Mouse (Mus musculus) embryonic facial prominence, embryonic 11.5 days (tissue): ENCODE measurements around the gene Hps5. TPM values are rescaled to one million over a fixed set of nuclear protein-coding genes. Genes with fewer than 3 reads are reported as not detected.

Source experiments
- ATAC-seq: fragments of 200-750 bp; cut with Nextera tagmentation; replicated peaks from 2 replicates; pipeline ENCODE4 v1.8.0; 2017; ENCODE audit warnings: low read depth; ENCODE audit not compliant: insufficient number of reproducible peaks, low FRiP score, low TSS enrichment
- DNase-seq: peaks from one replicate; pipeline ENCODE4 v3.0.0-alpha.2; 2015; ENCODE audit warnings: low spot score
- H3K27ac ChIP-seq: fragments of 300-500 bp; sonication (generic); replicated peaks from 2 replicates; pipeline ENCODE4 v1.5.1; 2014; ENCODE audit warnings: mild to moderate bottlenecking, low read depth, low read length, control low read depth
- H3K27me3 ChIP-seq: fragments of 300-500 bp; sonication (generic); 2 replicates; pipeline ENCODE4 v1.6.1; 2014; ENCODE audit warnings: mild to moderate bottlenecking, low read length, moderate library complexity, mixed read lengths; ENCODE audit not compliant: control insufficient read depth, insufficient read depth
- H3K36me3 ChIP-seq: fragments of 300-500 bp; sonication (generic); replicated peaks from 2 replicates; pipeline ENCODE4 v1.6.1; 2014; ENCODE audit warnings: low read depth, mild to moderate bottlenecking, low read length, moderate library complexity, mixed read lengths; ENCODE audit not compliant: control insufficient read depth, insufficient read depth
- H3K4me1 ChIP-seq: fragments of 300-500 bp; sonication (generic); 2 replicates; pipeline ENCODE4 v1.6.1; 2014; ENCODE audit warnings: low read length, mixed read lengths; ENCODE audit not compliant: control insufficient read depth, insufficient read depth
- H3K4me2 ChIP-seq: fragments of 300-500 bp; sonication (generic); 2 replicates; pipeline ENCODE4 v1.6.1; 2014; ENCODE audit warnings: low read depth, mild to moderate bottlenecking, control low read depth, low read length, moderate library complexity
- H3K4me3 ChIP-seq: fragments of 300-500 bp; sonication (generic); 2 replicates; pipeline ENCODE4 v1.5.1; 2014; ENCODE audit warnings: low read depth, low read length, control low read depth
- H3K9ac ChIP-seq: fragments of 300-500 bp; sonication (generic); replicated peaks from 2 replicates; pipeline ENCODE4 v1.6.1; 2014; ENCODE audit warnings: mild to moderate bottlenecking, control low read depth, low read length
- H3K9me3 ChIP-seq: fragments of 300-500 bp; sonication (generic); replicated peaks from 2 replicates; pipeline ENCODE4 v1.6.1; 2016; ENCODE audit warnings: mild to moderate bottlenecking, low read length, inconsistent platforms, mixed read lengths; ENCODE audit not compliant: control insufficient read depth
- WGBS: fragments of 180-500 bp; shearing (Covaris S2); extraction: QIAGEN DNeasy Blood & Tissue Kit; methylation state at CpG from one replicate; pipeline ENCODE4 v1.1.7; 2014; 5-methylcytosine and 5-hydroxymethylcytosine counted together
- polyA plus RNA-seq: library from polyadenylated mRNA; unstranded; fragments of >200 nt; fragmentation: Nextera tagmentation; extraction: Ambion mirVana; gene quantifications from 2 replicates; pipeline ENCODE4 v1.2.1, GENCODE M21; 2014

Hps5 gene
- polyA plus RNA-seq, 1 experiment from 2014 or later, result 14.8 TPM

GRCm38 (mm10) chr7:46814012-46814411 is 18.1 kb upstream of the Hps5 start:
- WGBS, result 87% methylated on average over 4 of the region's 4 CpGs
- H3K36me3 ChIP-seq, result peaks cover 11% of the 10 kb centered on the region

GRCm38 (mm10) chr7:46810325-46810724 is 14.5 kb upstream of the Hps5 start:
- H3K4me2 ChIP-seq, result no peak overlapping the region
- H3K4me3 ChIP-seq, result no peak overlapping the region
- peaks cover 10% of the 10 kb centered on the region; the same call in 1 of the 2 replicates for H3K36me3 ChIP-seq
- WGBS, result 95% methylated on average over 6 of the region's 6 CpGs
- ATAC-seq (no peak), DNase-seq (no peak)
- no peak overlapping the region for H3K9ac ChIP-seq
- H3K27ac ChIP-seq, result no peak overlapping the region
- H3K9me3 ChIP-seq, result no peaks in the 10 kb centered on the region
- H3K4me1 ChIP-seq, result no peaks in the 10 kb centered on the region
- no peaks in the 10 kb centered on the region for H3K27me3 ChIP-seq

More at GRCm38 (mm10) chr7:46814012-46814411, 18.1 kb upstream of the Hps5 start:
- no peak overlapping the region for H3K9ac ChIP-seq
- no peaks in the 10 kb centered on the region for H3K9me3 ChIP-seq
- no peaks in the 10 kb centered on the region for H3K4me1 ChIP-seq
- DNase-seq (no peak), ATAC-seq (no peak)
- H3K4me2 ChIP-seq, result no peak overlapping the region
- H3K4me3 ChIP-seq, result no peak overlapping the region
- no peaks in the 10 kb centered on the region for H3K27me3 ChIP-seq
- H3K27ac ChIP-seq, result no peak overlapping the region

GRCm38 (mm10) chr7:46796779-46797178 is 915 bp upstream of the Hps5 start:
- peak overlapping the region; percentile 93 for H3K4me3 ChIP-seq
- no peak for ATAC-seq
- no peaks in the 10 kb centered on the region for H3K36me3 ChIP-seq

GRCm38 (mm10) chr7:46796206-46796679 is 379 bp upstream of the Hps5 start:
- no peak overlapping the region for H3K27ac ChIP-seq
- under 1% methylated on average over 31 of the region's 31 CpGs for whole genome bisulfite sequencing
- ATAC-seq, result peak; percentile 4

More at GRCm38 (mm10) chr7:46796779-46797178, 915 bp upstream of the Hps5 start:
- Histone ChIP-seq H3K4me1 (no peaks in the 10 kb centered on the region; the same call in 1 of the 2 replicates), H3K27me3 (no peaks in the 10 kb centered on the region), H3K4me2 (peak overlapping the region; percentile 85), H3K27ac (no peak overlapping the region), H3K9ac (peak overlapping the region; percentile 89), H3K9me3 (no peaks in the 10 kb centered on the region)
- no peak for DNase-seq
- WGBS, result 45% methylated on average over 6 of the region's 6 CpGs

GRCm38 (mm10) chr7:46793871-46794270 is 2.0 kb downstream of the Hps5 start:
- Histone ChIP-seq H3K4me1 (no peaks in the 10 kb centered on the region; the same call in 1 of the 2 replicates), H3K36me3 (no peaks in the 10 kb centered on the region), H3K27ac (no peak overlapping the region), H3K4me2 (no peak overlapping the region), H3K9me3 (no peaks in the 10 kb centered on the region), H3K9ac (no peak overlapping the region), H3K4me3 (no peak overlapping the region), H3K27me3 (no peaks in the 10 kb centered on the region)
- 88% methylated on average over 4 of the region's 4 CpGs for WGBS
- ATAC-seq (no peak), DNase-seq (no peak)

More at GRCm38 (mm10) chr7:46796206-46796679, 379 bp upstream of the Hps5 start:
- no peaks in the 10 kb centered on the region; the same call in 1 of the 2 replicates for H3K4me1 ChIP-seq
- peak overlapping the region; percentile 85 for H3K4me2 ChIP-seq
- H3K27me3 ChIP-seq, result no peaks in the 10 kb centered on the region
- H3K4me3 ChIP-seq, result peak overlapping the region; percentile 93
- no peaks in the 10 kb centered on the region for H3K36me3 ChIP-seq
- DNase-seq, result peak; percentile 2
- H3K9ac ChIP-seq, result peak overlapping the region; percentile 89
- no peaks in the 10 kb centered on the region for H3K9me3 ChIP-seq

GRCm38 (mm10) chr7:46789177-46789849 is 6.6 kb downstream of the Hps5 start:
- H3K27me3 ChIP-seq, result no peaks in the 10 kb centered on the region
- no peaks in the 10 kb centered on the region for H3K9me3 ChIP-seq
- H3K36me3 ChIP-seq, result no peaks in the 10 kb centered on the region
- no peak overlapping the region for H3K9ac ChIP-seq
- H3K27ac ChIP-seq, result no peak overlapping the region
- DNase-seq (no peak), ATAC-seq (no peak)
- 80% methylated on average over 5 of the region's 5 CpGs for WGBS
- no peak overlapping the region for H3K4me3 ChIP-seq
- H3K4me1 ChIP-seq, result no peaks in the 10 kb centered on the region
- no peak overlapping the region for H3K4me2 ChIP-seq

- Histone ChIP-seq H3K4me1 (no peaks in the 10 kb centered on the region), H3K27me3 (no peaks in the 10 kb centered on the region), H3K4me3 (no peak overlapping the region), H3K27ac (no peak overlapping the region), H3K4me2 (no peak overlapping the region), H3K9ac (no peak overlapping the region), H3K9me3 (no peaks in the 10 kb centered on the region), H3K36me3 (no peaks in the 10 kb centered on the region; the same call in none of the 2 replicates)
- peak; percentile 79 for DNase-seq
- WGBS, result 64% methylated on average over 4 of the region's 4 CpGs
- ATAC-seq, result no peak; the same call in 1 of the 2 replicates
Observed at GRCm38 (mm10) chr7:46770706-46771105, 25.2 kb downstream of the Hps5 start.

GRCm38 (mm10) chr7:46768451-46768850 is 27.4 kb downstream of the Hps5 start:
- Histone ChIP-seq H3K4me3 (no peak overlapping the region), H3K36me3 (no peaks in the 10 kb centered on the region; the same call in none of the 2 replicates), H3K9ac (no peak overlapping the region), H3K27ac (no peak overlapping the region), H3K9me3 (no peaks in the 10 kb centered on the region), H3K4me2 (no peak overlapping the region), H3K4me1 (no peaks in the 10 kb centered on the region), H3K27me3 (no peaks in the 10 kb centered on the region)
- DNase-seq (no peak), ATAC-seq (no peak)
- WGBS, result 98% methylated on average over 7 of the region's 7 CpGs
